Mouse (Mus musculus): ENCODE measurements around the gene Tmem198. TPM values are rescaled to one million over a fixed set of nuclear protein-coding genes. Genes with fewer than 3 reads are reported as not detected.

Tmem198 gene
- total and polyA plus RNA-seq, 2 experiments from 2014 or later: 49.4 to 52.4 TPM

DNA sequence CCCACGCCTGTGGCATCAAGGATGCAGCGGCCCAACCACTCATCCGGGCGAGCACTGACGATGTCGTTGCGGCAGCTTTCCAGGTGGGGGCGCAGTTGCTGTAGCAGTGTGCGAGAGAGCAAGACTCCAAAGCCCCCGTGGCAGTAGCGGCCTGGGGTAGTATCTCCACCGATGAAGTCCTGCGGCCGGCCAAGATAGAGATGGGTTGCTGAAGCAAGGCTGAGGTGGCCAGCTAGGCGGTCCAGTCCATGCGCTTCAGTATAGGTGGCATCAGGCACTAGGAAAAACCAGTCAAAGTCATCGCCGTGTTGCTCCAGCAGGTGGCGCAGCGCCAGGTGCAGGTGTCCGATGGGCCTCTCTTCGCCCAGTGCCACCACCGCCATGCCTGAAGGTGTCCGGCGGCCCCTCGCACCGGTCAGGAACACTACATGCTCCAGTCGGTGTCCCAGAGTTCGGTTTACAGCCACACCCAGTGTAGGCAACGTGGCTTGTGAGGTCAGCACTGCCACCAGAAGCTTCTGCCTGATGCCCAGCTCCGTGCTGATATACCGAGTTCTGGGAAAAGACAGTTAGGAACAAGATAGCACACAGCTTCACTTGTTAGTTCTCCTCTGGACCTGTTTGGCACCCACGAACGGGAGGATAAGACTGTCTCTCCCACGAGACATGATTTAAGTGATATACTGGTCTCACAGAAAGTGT, 1.9 kb upstream of the Tmem198 start:
- 0 out of 2 replicates have a peak overlapping the region, but pooled peaks have one; percentile 19 for H3K9ac ChIP-seq (replicated peaks; ENCODE audit: low read length, poor library complexity, severe bottlenecking)
- ATAC-seq (ENCODE audit: low FRiP score) (no peak; the same call in 1 of the 2 replicates), DNase-seq (ENCODE audit: low spot score) (peak; percentile 86)
- H3K4me1 ChIP-seq (ENCODE audit: insufficient read depth, low read length): 0 out of 2 replicates have a peak, but pooled peaks cover 3% of the 10 kb centered on the region
- H3K36me3 ChIP-seq (ENCODE audit: insufficient read depth, low read length): peaks cover 42% of the 10 kb centered on the region
- no peak overlapping the region for H3K27ac ChIP-seq (ENCODE audit: low read depth, low read length)
- peak overlapping the region; percentile 89; the same call in 1 of the 2 replicates for H3K4me3 ChIP-seq (ENCODE audit: low read depth, low read length)
- no peaks in the 10 kb centered on the region for H3K27me3 ChIP-seq (ENCODE audit: insufficient read depth, low read length)
- WGBS: 7% methylated on average over 35 of the region's 35 CpGs
- no peaks in the 10 kb centered on the region for H3K9me3 ChIP-seq (ENCODE audit: low read length)
- H3K4me2 ChIP-seq (ENCODE audit: low read depth, low read length, poor library complexity, severe bottlenecking): peak overlapping the region; percentile 85
- TF ChIP-seq CTCF (IDR thresholded peaks at IDR 0.05): peak; percentile 85

DNA sequence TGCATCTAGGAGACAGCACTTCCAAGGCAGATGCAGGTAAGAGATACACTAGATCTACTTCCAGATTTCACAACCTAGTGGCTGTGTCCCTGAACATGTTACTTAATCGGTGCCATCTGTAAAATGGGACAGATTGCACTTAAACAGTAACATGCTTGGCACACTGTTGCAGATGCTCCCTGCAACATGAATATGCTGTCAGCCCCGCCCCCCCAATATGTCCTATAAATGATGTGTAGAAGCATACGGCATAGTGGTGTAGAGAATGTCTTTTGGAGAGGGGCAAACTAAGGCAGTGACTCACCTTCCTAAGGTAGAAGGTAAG, 1.4 kb upstream of the Tmem198 start:
- TF ChIP-seq CTCF (IDR thresholded peaks at IDR 0.05): no peak
- peaks cover 43% of the 10 kb centered on the region for H3K36me3 ChIP-seq (ENCODE audit: insufficient read depth, low read length)
- peak overlapping the region; percentile 85 for H3K4me2 ChIP-seq (ENCODE audit: low read depth, low read length, poor library complexity, severe bottlenecking)
- H3K27me3 ChIP-seq (ENCODE audit: insufficient read depth, low read length): no peaks in the 10 kb centered on the region
- no peaks in the 10 kb centered on the region for H3K9me3 ChIP-seq (ENCODE audit: low read length)
- 0 out of 2 replicates have a peak, but pooled peaks cover 3% of the 10 kb centered on the region for H3K4me1 ChIP-seq (ENCODE audit: insufficient read depth, low read length)
- H3K27ac ChIP-seq (ENCODE audit: low read depth, low read length): no peak overlapping the region
- peak overlapping the region; percentile 89 for H3K4me3 ChIP-seq (ENCODE audit: low read depth, low read length)
- DNase-seq (ENCODE audit: low spot score) (no peak), ATAC-seq (ENCODE audit: low FRiP score) (no peak)
- 47% methylated on average over 3 of the region's 3 CpGs for WGBS
- H3K9ac ChIP-seq (replicated peaks; ENCODE audit: low read length, poor library complexity, severe bottlenecking): no peak overlapping the region

DNA sequence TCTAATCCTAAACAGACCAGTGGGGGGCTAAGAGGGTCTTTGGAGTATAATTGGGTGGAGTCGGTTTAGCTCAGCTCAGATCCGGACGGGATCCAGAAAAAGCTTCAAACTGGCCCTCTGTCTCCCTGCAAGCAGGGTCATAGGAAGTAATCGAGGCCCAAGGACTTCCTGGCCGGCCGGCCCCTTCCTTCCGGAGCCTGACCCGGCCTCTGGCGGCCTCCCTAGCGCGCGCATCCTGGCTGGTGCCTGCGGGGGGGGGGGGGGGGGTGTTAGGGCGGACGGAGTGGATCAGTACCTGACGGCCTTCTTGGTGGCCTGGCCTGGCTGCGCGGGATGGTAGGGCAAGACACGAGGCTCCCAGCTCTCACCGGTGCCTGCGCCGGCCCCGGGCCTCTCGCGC, 835 bp upstream of the Tmem198 start:
- no peak for DNase-seq (ENCODE audit: low spot score)
- Histone ChIP-seq H3K9me3 (ENCODE audit: low read length) (no peaks in the 10 kb centered on the region), H3K9ac (replicated peaks; ENCODE audit: low read length, poor library complexity, severe bottlenecking) (peak overlapping the region; percentile 88), H3K4me2 (ENCODE audit: low read depth, low read length, poor library complexity, severe bottlenecking) (peak overlapping the region; percentile 85), H3K4me1 (ENCODE audit: insufficient read depth, low read length) (0 out of 2 replicates have a peak, but pooled peaks cover 3% of the 10 kb centered on the region), H3K4me3 (ENCODE audit: low read depth, low read length) (peak overlapping the region; percentile 89), H3K27ac (ENCODE audit: low read depth, low read length) (peak overlapping the region; percentile 77), H3K27me3 (ENCODE audit: insufficient read depth, low read length) (no peaks in the 10 kb centered on the region), H3K36me3 (ENCODE audit: insufficient read depth, low read length) (peaks cover 44% of the 10 kb centered on the region)
- ATAC-seq (ENCODE audit: low FRiP score): no peak
- no peak for TF ChIP-seq CTCF (IDR thresholded peaks at IDR 0.05)
- WGBS: 2% methylated on average over 16 of the region's 25 CpGs

DNA sequence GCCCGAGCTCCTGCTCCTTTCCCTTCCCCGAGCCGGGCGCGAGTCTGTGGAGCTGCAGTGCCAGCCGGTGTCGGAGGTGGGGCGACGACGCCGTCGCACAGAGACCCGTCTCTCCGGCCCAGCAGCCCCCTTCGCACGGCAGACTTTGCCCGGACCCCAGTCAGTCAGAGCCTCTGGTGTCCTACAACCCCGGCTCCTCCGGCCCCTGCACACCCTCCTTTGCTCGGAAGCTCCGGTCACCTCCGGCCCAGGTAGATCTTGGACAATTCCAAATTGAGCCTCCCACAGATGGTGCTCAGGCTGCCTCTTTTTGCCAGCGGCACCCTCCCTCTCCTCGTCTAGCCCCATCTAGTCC, 280 bp downstream of the Tmem198 start:
- WGBS: 2% methylated on average over 24 of the region's 24 CpGs
- TF ChIP-seq CTCF (IDR thresholded peaks at IDR 0.05): no peak
- ATAC-seq (ENCODE audit: low FRiP score): no peak
- H3K27me3 ChIP-seq (ENCODE audit: insufficient read depth, low read length): peaks cover under 1% of the 10 kb centered on the region; the same call in 1 of the 2 replicates
- H3K4me1 ChIP-seq (ENCODE audit: insufficient read depth, low read length): 0 out of 2 replicates have a peak, but pooled peaks cover 3% of the 10 kb centered on the region
- peak overlapping the region; percentile 88 for H3K9ac ChIP-seq (replicated peaks; ENCODE audit: low read length, poor library complexity, severe bottlenecking)
- DNase-seq (ENCODE audit: low spot score): no peak
- H3K4me3 ChIP-seq (ENCODE audit: low read depth, low read length): peak overlapping the region; percentile 89
- peaks cover 43% of the 10 kb centered on the region for H3K36me3 ChIP-seq (ENCODE audit: insufficient read depth, low read length)
- H3K9me3 ChIP-seq (ENCODE audit: low read length): no peaks in the 10 kb centered on the region
- H3K27ac ChIP-seq (ENCODE audit: low read depth, low read length): peak overlapping the region; percentile 77
- H3K4me2 ChIP-seq (ENCODE audit: low read depth, low read length, poor library complexity, severe bottlenecking): peak overlapping the region; percentile 85

DNA sequence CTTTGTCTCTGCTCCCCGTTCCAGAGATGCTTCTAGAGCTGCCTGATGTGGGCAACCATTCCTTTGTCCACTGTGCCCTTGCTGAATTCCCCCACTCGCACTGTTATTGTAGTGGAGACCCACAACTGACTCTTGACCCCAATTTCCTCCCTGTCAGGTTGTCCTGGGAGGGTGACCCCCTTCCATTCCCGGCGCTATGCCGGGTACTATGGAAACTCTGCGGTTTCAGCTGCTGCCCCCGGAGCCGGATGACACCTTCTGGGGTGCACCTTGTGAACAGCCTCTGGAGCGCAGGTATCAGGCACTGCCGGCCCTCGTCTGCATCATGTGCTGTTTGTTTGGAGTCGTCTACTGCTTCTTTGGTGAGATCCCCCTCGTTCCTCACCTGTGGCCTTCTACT, 704 bp downstream of the Tmem198 start:
- 0 out of 2 replicates have a peak, but pooled peaks cover 3% of the 10 kb centered on the region for H3K4me1 ChIP-seq (ENCODE audit: insufficient read depth, low read length)
- H3K9me3 ChIP-seq (ENCODE audit: low read length): no peaks in the 10 kb centered on the region
- WGBS: 16% methylated on average over 13 of the region's 13 CpGs
- peak overlapping the region; percentile 89 for H3K4me3 ChIP-seq (ENCODE audit: low read depth, low read length)
- H3K36me3 ChIP-seq (ENCODE audit: insufficient read depth, low read length): peaks cover 43% of the 10 kb centered on the region
- peaks cover 4% of the 10 kb centered on the region; the same call in 1 of the 2 replicates for H3K27me3 ChIP-seq (ENCODE audit: insufficient read depth, low read length)
- H3K4me2 ChIP-seq (ENCODE audit: low read depth, low read length, poor library complexity, severe bottlenecking): peak overlapping the region; percentile 85
- peak overlapping the region; percentile 88 for H3K9ac ChIP-seq (replicated peaks; ENCODE audit: low read length, poor library complexity, severe bottlenecking)
- no peak for ATAC-seq (ENCODE audit: low FRiP score)
- H3K27ac ChIP-seq (ENCODE audit: low read depth, low read length): peak overlapping the region; percentile 77
- DNase-seq (ENCODE audit: low spot score): no peak
- TF ChIP-seq CTCF (IDR thresholded peaks at IDR 0.05): no peak

DNA sequence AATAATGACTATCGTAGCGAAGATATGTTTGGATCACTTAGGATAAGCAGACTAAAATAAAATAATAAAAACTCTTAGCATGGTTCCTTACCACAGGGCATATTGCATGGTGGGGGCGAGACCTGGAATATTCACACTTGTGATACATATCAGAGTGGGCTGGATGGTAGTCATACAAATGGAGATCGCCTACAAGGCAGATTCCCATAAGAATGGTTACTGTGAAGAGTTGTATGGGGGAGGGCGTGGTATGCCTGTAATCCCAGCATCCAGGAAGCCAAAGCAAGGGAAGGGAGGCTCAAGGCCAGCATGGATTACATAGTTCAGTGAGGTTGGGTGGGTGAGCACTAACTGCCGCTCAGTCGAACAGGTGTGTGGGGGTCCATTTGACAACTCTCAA, 1.4 kb downstream of the Tmem198 start:
- DNase-seq (ENCODE audit: low spot score) (no peak), ATAC-seq (ENCODE audit: low FRiP score) (no peak)
- peak overlapping the region; percentile 85 for H3K4me2 ChIP-seq (ENCODE audit: low read depth, low read length, poor library complexity, severe bottlenecking)
- H3K9me3 ChIP-seq (ENCODE audit: low read length): no peaks in the 10 kb centered on the region
- peak overlapping the region; percentile 89 for H3K4me3 ChIP-seq (ENCODE audit: low read depth, low read length)
- H3K9ac ChIP-seq (replicated peaks; ENCODE audit: low read length, poor library complexity, severe bottlenecking): peak overlapping the region; percentile 88
- H3K27me3 ChIP-seq (ENCODE audit: insufficient read depth, low read length): peaks cover 5% of the 10 kb centered on the region; the same call in 1 of the 2 replicates
- peaks cover 43% of the 10 kb centered on the region for H3K36me3 ChIP-seq (ENCODE audit: insufficient read depth, low read length)
- WGBS: 83% methylated on average over 7 of the region's 7 CpGs
- no peak overlapping the region for H3K27ac ChIP-seq (ENCODE audit: low read depth, low read length)
- 0 out of 2 replicates have a peak, but pooled peaks cover 3% of the 10 kb centered on the region for H3K4me1 ChIP-seq (ENCODE audit: insufficient read depth, low read length)
- TF ChIP-seq CTCF (IDR thresholded peaks at IDR 0.05): no peak
